Mouse (Mus musculus) midbrain, embryonic 11.5 days (tissue): ENCODE measurements around the gene Olfr23. TPM values are rescaled to one million over a fixed set of nuclear protein-coding genes. Genes with fewer than 3 reads are reported as not detected.
"Not testable (repeated sequence)": the region's sequence is repeated elsewhere in the genome, so short reads cannot be mapped to it uniquely, and the experiment has no call there.

ENCODE experiments used
- ATAC-seq: fragments of 200-750 bp; cut with Nextera tagmentation; 2 replicates; pipeline ENCODE4 v1.8.0; 2017; ENCODE audit warnings: moderate TSS enrichment, moderate library complexity; ENCODE audit not compliant: low FRiP score
- DNase-seq: peaks from one replicate; pipeline ENCODE4 v3.0.0; 2015; ENCODE audit warnings: low spot score; ENCODE audit errors: missing footprints
- H3K27ac ChIP-seq: fragments of 300-500 bp; sonication (generic); 2 replicates; pipeline ENCODE4 v1.5.1; 2014; ENCODE audit warnings: low read depth, low read length
- H3K27me3 ChIP-seq: fragments of 300-500 bp; sonication (generic); 2 replicates; pipeline ENCODE4 v1.6.1; 2014; ENCODE audit warnings: mild to moderate bottlenecking, low read length, moderate library complexity, mixed read lengths; ENCODE audit not compliant: control insufficient read depth, insufficient read depth
- H3K36me3 ChIP-seq: fragments of 300-500 bp; sonication (generic); 2 replicates; pipeline ENCODE4 v1.6.1; 2014; ENCODE audit warnings: mild to moderate bottlenecking, low read length, moderate library complexity, mixed read lengths; ENCODE audit not compliant: control insufficient read depth, insufficient read depth
- H3K4me1 ChIP-seq: fragments of 300-500 bp; sonication (generic); 2 replicates; pipeline ENCODE4 v1.6.1; 2014; ENCODE audit warnings: low read length; ENCODE audit not compliant: control insufficient read depth, insufficient read depth
- H3K4me2 ChIP-seq: fragments of 300-500 bp; sonication (generic); 2 replicates; pipeline ENCODE4 v1.6.1; 2014; ENCODE audit warnings: mild to moderate bottlenecking, moderate library complexity
- H3K4me3 ChIP-seq: fragments of 300-500 bp; sonication (generic); 2 replicates; pipeline ENCODE4 v1.5.1; 2014; ENCODE audit warnings: low read depth, low read length
- H3K9ac ChIP-seq: fragments of 300-500 bp; sonication (generic); 2 replicates; pipeline ENCODE4 v1.6.1; 2014; ENCODE audit warnings: low read length
- H3K9me3 ChIP-seq: fragments of 300-500 bp; sonication (generic); 2 replicates; pipeline ENCODE4 v1.6.1; 2016; ENCODE audit warnings: low read length; ENCODE audit not compliant: control insufficient read depth
- WGBS: fragments of 180-500 bp; shearing (Covaris S2); extraction: QIAGEN DNeasy Blood & Tissue Kit; methylation state at CpG from one replicate; pipeline ENCODE4 v1.1.7; 2014; 5-methylcytosine and 5-hydroxymethylcytosine counted together
- polyA plus RNA-seq: library from polyadenylated mRNA; unstranded; fragments of >200 nt; fragmentation: Nextera tagmentation; extraction: Ambion mirVana; gene quantifications from 2 replicates; pipeline ENCODE4 v1.2.1, GENCODE M21; 2014

Olfr23 gene
- not detected in 2 replicates for polyA plus RNA-seq

DNA sequence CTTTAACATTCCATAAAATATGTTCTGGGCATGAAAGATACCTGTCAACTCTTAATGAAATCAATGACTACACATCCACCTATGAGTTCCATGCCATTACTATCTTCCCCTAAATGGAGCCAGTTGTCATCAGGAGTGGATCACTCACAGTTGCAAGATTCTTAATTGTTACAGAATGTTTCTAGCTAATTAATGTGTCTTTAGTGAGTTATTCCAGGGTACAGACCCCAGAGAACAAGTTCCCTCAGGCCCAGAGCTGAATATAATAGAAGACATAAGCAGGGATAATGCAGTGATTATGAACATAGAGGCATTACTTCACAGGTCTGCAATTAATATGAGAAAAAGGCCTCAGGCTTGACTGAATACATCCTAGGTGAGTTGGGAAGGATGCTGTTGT, at the start of gene Olfr23:
Gene Olfr23 (plus strand): TSS at position 301 of the 400 bp plus-strand sequence.
- Histone ChIP-seq H3K27ac (no peak within 1 kb of the TSS), H3K9me3 (peaks cover 4% of the 10 kb centered on the region; the same call in 1 of the 2 replicates), H3K4me3 (no peak within 1 kb of the TSS), H3K27me3 (no peaks in the 10 kb centered on the region), H3K9ac (no peak within 1 kb of the TSS), H3K36me3 (no peaks in the 10 kb centered on the region), H3K4me1 (no peaks in the 10 kb centered on the region), H3K4me2 (no peak within 1 kb of the TSS)
- DNase-seq (no peak), ATAC-seq (no peak)

DNA sequence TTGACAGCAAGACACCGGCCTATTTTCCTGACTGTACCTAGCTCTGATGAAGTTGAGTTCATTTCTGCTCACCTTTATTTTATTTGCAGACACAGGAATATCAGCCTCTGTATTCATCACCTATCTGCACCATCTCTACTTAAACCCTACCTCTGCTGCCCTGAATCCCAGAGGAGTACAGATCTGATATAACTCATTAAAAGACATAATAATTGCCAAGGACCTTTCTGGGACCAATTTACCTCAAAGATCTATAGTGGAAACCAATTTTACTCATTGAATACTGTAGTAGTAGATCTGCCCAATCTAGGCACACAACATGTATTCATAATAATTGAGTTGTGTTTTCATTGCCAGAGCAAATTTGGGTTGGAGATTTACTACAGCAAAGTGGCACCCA, 45.8 kb upstream of the Olfr23 start, which contains the start of gene Olfr394:
Gene Olfr394 (minus strand): TSS at position 101 of the 400 bp plus-strand sequence.
- Histone ChIP-seq H3K4me3 (no peak within 1 kb of the TSS), H3K27ac (no peak within 1 kb of the TSS), H3K9ac (no peak within 1 kb of the TSS), H3K4me1 (no peaks in the 10 kb centered on the region), H3K36me3 (no peaks in the 10 kb centered on the region), H3K27me3 (no peaks in the 10 kb centered on the region), H3K4me2 (no peak within 1 kb of the TSS), H3K9me3 (no peaks in the 10 kb centered on the region; the same call in 1 of the 2 replicates)
- DNase-seq: no peak
- WGBS: 76% methylated on average over 1 of the region's 1 CpGs
- no peak for ATAC-seq

DNA sequence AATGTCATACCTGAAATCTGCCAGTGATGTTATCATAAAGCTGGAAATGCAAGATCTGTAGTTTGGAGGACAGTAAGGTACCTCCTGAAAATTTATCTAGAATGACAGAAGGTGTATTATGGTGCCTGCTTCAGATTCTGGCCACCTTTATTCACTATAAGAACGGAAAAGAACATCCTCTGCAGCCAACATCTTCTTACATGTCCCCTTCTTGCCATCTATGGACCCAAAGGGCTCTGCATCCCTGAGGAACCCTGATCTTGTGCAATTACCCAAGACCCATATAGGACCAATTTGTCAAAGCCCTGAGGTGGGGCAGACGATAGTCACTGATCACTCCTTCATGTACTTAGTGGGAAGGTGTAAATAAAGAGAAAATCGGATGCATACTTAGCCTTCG, 27.3 kb upstream of the Olfr23 start, which contains the start of gene Olfr395:
Gene Olfr395 (minus strand): TSS at position 101 of the 400 bp plus-strand sequence.
- not testable (repeated sequence) for H3K27ac ChIP-seq, H3K4me2 ChIP-seq, H3K4me1 ChIP-seq, H3K9ac ChIP-seq, H3K9me3 ChIP-seq, H3K27me3 ChIP-seq, H3K4me3 ChIP-seq, H3K36me3 ChIP-seq, DNase-seq, ATAC-seq
- WGBS: 79% methylated on average over 4 of the region's 4 CpGs

DNA sequence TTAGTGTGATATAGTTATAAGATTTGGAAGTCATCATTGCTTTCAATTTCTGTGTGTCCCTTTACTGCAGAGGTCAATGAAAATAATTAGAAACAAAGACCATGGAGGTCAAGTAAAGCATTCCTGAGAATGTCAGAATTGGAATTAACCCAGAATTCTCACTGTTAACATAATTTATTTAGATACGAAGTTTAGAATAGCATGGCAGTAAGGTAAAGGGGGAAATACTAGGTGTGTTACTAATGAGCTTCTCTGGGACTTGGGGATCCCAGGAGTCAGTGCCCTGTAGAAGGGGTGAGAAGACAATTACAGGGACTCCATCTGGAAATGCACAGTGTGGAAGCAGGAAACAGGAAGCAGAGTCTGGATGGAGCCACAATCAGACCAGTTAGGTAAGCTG, 24.0 kb downstream of the Olfr23 start, which contains the start of gene Olfr397:
Gene Olfr397 (plus strand): TSS at position 301 of the 400 bp plus-strand sequence.
- 74% methylated on average over 1 of the region's 1 CpGs for WGBS
- no peak within 1 kb of the TSS for H3K9ac ChIP-seq
- H3K4me1 ChIP-seq: no peaks in the 10 kb centered on the region
- H3K4me2 ChIP-seq: no peak within 1 kb of the TSS
- no peak within 1 kb of the TSS for H3K27ac ChIP-seq
- peaks cover 3% of the 10 kb centered on the region; the same call in 1 of the 2 replicates for H3K9me3 ChIP-seq
- no peaks in the 10 kb centered on the region for H3K27me3 ChIP-seq
- no peaks in the 10 kb centered on the region for H3K36me3 ChIP-seq
- ATAC-seq (no peak), DNase-seq (no peak)
- H3K4me3 ChIP-seq: no peak within 1 kb of the TSS

DNA sequence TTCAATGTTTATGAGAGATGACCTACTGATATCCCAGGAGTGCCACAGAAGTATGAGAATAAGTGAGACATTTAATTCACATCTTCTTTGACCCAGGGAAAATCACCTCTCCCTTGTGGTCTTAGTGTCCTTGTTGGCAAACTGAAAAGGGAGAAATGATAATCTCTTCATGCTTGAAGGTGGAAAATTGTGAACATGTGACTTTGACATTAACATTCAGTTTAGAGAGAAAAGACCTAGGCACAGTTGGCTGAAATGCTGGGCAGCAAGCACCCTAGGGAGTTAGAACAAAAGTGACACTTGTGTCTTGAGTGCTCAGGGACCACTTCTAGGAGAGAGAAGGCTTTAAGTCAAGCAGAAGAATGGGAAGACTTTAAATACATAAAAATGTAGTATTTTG, 53.8 kb downstream of the Olfr23 start, which contains the start of gene Olfr398:
Gene Olfr398 (minus strand): TSS at position 101 of the 400 bp plus-strand sequence.
- Histone ChIP-seq H3K4me2 (no peak within 1 kb of the TSS), H3K36me3 (no peaks in the 10 kb centered on the region), H3K9ac (no peak within 1 kb of the TSS), H3K4me3 (no peak within 1 kb of the TSS), H3K27ac (no peak within 1 kb of the TSS), H3K27me3 (no peaks in the 10 kb centered on the region), H3K4me1 (no peaks in the 10 kb centered on the region), H3K9me3 (peaks cover 12% of the 10 kb centered on the region)
- DNase-seq: no peak
- no peak for ATAC-seq

Other genes with a start within 250 kb of the Olfr23 start
- gene Zfp735, start 247.9 kb upstream of the Olfr23 start, polyA plus RNA-seq: not detected in 2 replicates
- gene Olfr389, start 156.0 kb upstream of the Olfr23 start, polyA plus RNA-seq: not detected in 2 replicates
- gene Olfr390, start 153.7 kb upstream of the Olfr23 start, polyA plus RNA-seq: not detected in 2 replicates
- gene Olfr391-ps, start 133.6 kb upstream of the Olfr23 start, polyA plus RNA-seq: not detected in 2 replicates
- gene Olfr392, start 119.6 kb upstream of the Olfr23 start, polyA plus RNA-seq: not detected in 2 replicates
- gene Olfr393, start 85.2 kb upstream of the Olfr23 start, polyA plus RNA-seq: not detected in 2 replicates
- not detected in 2 replicates for gene Olfr394, start 45.9 kb upstream of the Olfr23 start, polyA plus RNA-seq
- gene Olfr395, start 27.4 kb upstream of the Olfr23 start, polyA plus RNA-seq: not detected in 2 replicates
- not detected in 2 replicates for gene Olfr397, start 24.1 kb downstream of the Olfr23 start, polyA plus RNA-seq
- gene Olfr398, start 53.7 kb downstream of the Olfr23 start, polyA plus RNA-seq: not detected in 2 replicates
- gene Olfr139, start 119.9 kb downstream of the Olfr23 start, polyA plus RNA-seq: not detected in 2 replicates
- gene Olfr399, start 119.9 kb downstream of the Olfr23 start, polyA plus RNA-seq: not detected in 2 replicates
- gene Zfp616, start 133.3 kb downstream of the Olfr23 start, polyA plus RNA-seq: not detected in 2 replicates
- not detected in 2 replicates for gene Olfr401, start 177.0 kb downstream of the Olfr23 start, polyA plus RNA-seq
- gene Olfr402, start 216.9 kb downstream of the Olfr23 start, polyA plus RNA-seq: not detected in 2 replicates
- gene Olfr403, start 249.6 kb downstream of the Olfr23 start, polyA plus RNA-seq: not detected in 2 replicates